Mouse (Mus musculus) heart, embryonic 13.5 days (tissue): ENCODE results near the gene Rgs10. TPM values are rescaled to one million over a fixed set of nuclear protein-coding genes. Genes with fewer than 3 reads are reported as not detected.

Experiments used
- ATAC-seq: fragments of 200-750 bp; cut with Nextera tagmentation; 2 replicates; pipeline ENCODE4 v1.8.0; 2017; ENCODE audit warnings: moderate TSS enrichment; ENCODE audit not compliant: insufficient number of reproducible peaks, low FRiP score, low TSS enrichment; ENCODE audit errors: extremely low read depth
- H3K27ac ChIP-seq: fragments of 300-500 bp; sonication (generic); replicated peaks from 2 replicates; pipeline ENCODE4 v1.5.1; 2015; ENCODE audit warnings: moderate library complexity, mild to moderate bottlenecking, inconsistent platforms
- H3K27me3 ChIP-seq: fragments of 300-500 bp; sonication (generic); replicated peaks from 2 replicates; pipeline ENCODE4 v1.6.1; 2015; ENCODE audit warnings: mild to moderate bottlenecking, inconsistent platforms
- H3K36me3 ChIP-seq: fragments of 300-500 bp; sonication (generic); 2 replicates; pipeline ENCODE4 v1.6.1; 2015; ENCODE audit warnings: mild to moderate bottlenecking, inconsistent platforms
- H3K4me1 ChIP-seq: fragments of 300-500 bp; sonication (generic); 2 replicates; pipeline ENCODE4 v1.6.1; 2015; ENCODE audit warnings: inconsistent platforms
- H3K4me2 ChIP-seq: fragments of 300-500 bp; sonication (generic); 2 replicates; pipeline ENCODE4 v1.6.1; 2015; ENCODE audit warnings: inconsistent platforms, mild to moderate bottlenecking, moderate library complexity
- H3K4me3 ChIP-seq: fragments of 300-500 bp; sonication (generic); 2 replicates; pipeline ENCODE4 v1.5.1; 2015; ENCODE audit warnings: moderate library complexity, mild to moderate bottlenecking, inconsistent platforms
- H3K9ac ChIP-seq: fragments of 300-500 bp; sonication (generic); 2 replicates; pipeline ENCODE4 v1.6.1; 2015; ENCODE audit warnings: inconsistent platforms, mild to moderate bottlenecking, moderate library complexity
- H3K9me3 ChIP-seq: fragments of 300-500 bp; sonication (generic); 2 replicates; pipeline ENCODE4 v1.6.1; 2016; ENCODE audit warnings: inconsistent platforms
- WGBS: fragments of 180-500 bp; shearing (Covaris S2); methylation state at CpG from one replicate; pipeline ENCODE4 v1.1.7; 2015; ENCODE audit warnings: mixed read lengths; 5-methylcytosine and 5-hydroxymethylcytosine counted together
- polyA plus RNA-seq: library from polyadenylated mRNA; unstranded; fragments of >200 nt; fragmentation: Nextera tagmentation; extraction: Ambion mirVana; gene quantifications from 2 replicates; pipeline ENCODE4 v1.2.1, GENCODE M21; 2015

Gene Rgs10
- polyA plus RNA-seq, 1 experiment from 2014 or later: 12.3 TPM

DNA sequence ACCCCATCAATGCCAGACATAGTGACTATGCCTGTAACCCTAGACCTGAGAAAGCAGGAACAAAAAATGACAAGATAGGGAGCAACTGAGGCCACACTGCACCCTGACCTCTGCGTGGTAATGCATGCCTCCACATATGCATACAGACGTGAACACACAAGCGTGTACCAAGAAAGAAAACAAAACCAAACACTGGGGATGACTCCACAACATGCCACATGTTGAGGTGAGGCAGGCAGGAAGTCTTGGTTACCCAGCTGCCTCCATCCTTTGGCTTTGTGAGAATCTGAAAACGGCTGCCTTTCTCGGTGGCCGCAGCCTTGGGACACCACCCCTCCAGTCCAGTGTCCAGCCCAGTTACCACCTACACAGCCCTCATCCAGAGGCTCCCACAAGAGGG, 49.7 kb downstream of the Rgs10 start:
- Histone ChIP-seq H3K36me3 (peaks cover 6% of the 10 kb centered on the region), H3K4me2 (no peak overlapping the region), H3K9ac (no peak overlapping the region), H3K27ac (no peak overlapping the region), H3K27me3 (peaks cover 3% of the 10 kb centered on the region; the same call in 1 of the 2 replicates), H3K9me3 (peaks cover 4% of the 10 kb centered on the region; the same call in 1 of the 2 replicates), H3K4me1 (peaks cover 6% of the 10 kb centered on the region; the same call in 1 of the 2 replicates), H3K4me3 (no peak overlapping the region)
- 84% methylated on average over 6 of the region's 6 CpGs for WGBS
- ATAC-seq: no peak

DNA sequence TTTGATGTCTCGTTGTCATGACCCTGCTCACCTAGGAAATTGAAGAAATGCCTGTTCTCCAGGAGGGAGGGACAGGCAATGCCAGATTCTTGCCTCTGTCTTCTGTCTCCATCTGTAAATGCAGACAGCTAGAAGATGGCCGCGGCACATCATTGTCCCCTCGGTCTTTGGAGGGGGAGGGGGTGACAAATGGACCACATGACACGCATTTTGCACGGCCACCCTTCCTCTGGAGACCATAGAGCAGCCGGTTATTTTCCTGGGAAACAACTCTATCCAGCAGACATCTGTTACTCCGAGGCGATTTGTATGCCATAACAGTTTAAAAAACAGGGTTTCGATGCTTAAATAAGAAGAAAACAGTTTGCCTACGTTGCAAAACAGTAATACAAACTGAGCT, 51.9 kb downstream of the Rgs10 start:
- H3K9ac ChIP-seq: no peak overlapping the region
- WGBS: 78% methylated on average over 11 of the region's 11 CpGs
- H3K4me2 ChIP-seq: no peak overlapping the region
- no peaks in the 10 kb centered on the region for H3K9me3 ChIP-seq
- H3K27ac ChIP-seq: no peak overlapping the region
- no peaks in the 10 kb centered on the region for H3K36me3 ChIP-seq
- peaks cover 17% of the 10 kb centered on the region for H3K4me1 ChIP-seq
- H3K27me3 ChIP-seq: peaks cover 3% of the 10 kb centered on the region; the same call in 1 of the 2 replicates
- no peak overlapping the region for H3K4me3 ChIP-seq
- no peak for ATAC-seq

DNA sequence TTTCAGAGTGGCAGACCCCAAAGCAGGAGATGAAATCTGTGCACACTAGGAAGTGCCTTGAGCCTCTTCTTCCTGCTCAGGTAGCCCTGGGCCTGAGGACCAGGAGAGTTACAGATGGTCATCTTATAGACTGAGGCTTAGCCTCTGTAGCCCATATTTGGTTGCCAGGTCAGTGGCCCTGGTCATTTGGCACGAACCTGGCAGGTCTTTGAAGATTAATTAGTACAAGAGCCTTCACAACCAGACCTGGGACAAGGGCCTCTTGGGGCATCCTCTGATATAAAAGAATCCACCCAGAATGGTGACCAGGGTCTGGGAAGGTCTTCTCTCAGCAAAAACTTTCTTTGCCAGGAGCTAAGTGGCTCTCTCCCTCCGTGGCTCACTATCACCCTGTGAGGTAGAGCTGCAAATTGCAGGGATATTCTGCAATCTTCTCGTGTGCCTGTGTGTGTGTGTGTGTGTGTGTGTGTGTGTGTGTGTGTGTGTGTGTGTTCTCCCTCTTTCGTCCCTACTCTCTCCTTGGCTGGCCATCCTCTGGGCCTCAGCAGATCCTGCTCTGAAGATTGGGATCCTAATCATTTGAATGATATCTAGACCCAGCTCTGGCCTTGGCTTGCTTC, 53.4 kb downstream of the Rgs10 start:
- ATAC-seq: no peak

DNA sequence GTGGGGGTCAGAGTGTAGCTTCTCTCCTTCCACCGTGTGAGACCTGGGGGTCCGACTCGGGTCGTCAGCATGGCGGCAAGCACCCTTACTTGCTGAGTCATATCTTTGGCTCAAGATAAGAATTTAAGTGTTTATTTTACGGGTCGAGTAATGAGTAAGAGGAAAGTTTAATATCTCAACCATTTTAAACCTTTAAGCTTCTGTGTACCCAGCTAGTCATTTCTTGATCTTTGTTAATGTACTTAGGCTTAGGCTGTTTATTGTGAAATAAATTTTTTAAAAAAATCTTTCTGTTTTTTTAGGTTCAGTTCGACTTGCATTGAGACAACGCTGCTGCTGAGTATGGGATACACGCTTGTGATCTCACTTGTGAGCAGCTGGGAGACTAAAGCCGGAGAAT, 54.0 kb downstream of the Rgs10 start:
- Histone ChIP-seq H3K36me3 (no peaks in the 10 kb centered on the region), H3K27me3 (0 out of 2 replicates have a peak, but pooled peaks cover 3% of the 10 kb centered on the region), H3K4me2 (no peak overlapping the region), H3K9me3 (no peaks in the 10 kb centered on the region), H3K27ac (no peak overlapping the region), H3K4me1 (peaks cover 17% of the 10 kb centered on the region), H3K9ac (no peak overlapping the region), H3K4me3 (no peak overlapping the region)
- 69% methylated on average over 11 of the region's 11 CpGs for WGBS
- ATAC-seq: no peak

More for the DNA sequence above, 53.4 kb downstream of the Rgs10 start:
- H3K4me3 ChIP-seq: no peak overlapping the region
- no peak overlapping the region for H3K9ac ChIP-seq
- no peaks in the 10 kb centered on the region for H3K9me3 ChIP-seq
- H3K27me3 ChIP-seq: 0 out of 2 replicates have a peak, but pooled peaks cover 3% of the 10 kb centered on the region
- H3K4me1 ChIP-seq: peaks cover 17% of the 10 kb centered on the region
- H3K4me2 ChIP-seq: no peak overlapping the region
- H3K36me3 ChIP-seq: no peaks in the 10 kb centered on the region
- 26% methylated on average over 4 of the region's 4 CpGs for WGBS
- H3K27ac ChIP-seq: no peak overlapping the region

DNA sequence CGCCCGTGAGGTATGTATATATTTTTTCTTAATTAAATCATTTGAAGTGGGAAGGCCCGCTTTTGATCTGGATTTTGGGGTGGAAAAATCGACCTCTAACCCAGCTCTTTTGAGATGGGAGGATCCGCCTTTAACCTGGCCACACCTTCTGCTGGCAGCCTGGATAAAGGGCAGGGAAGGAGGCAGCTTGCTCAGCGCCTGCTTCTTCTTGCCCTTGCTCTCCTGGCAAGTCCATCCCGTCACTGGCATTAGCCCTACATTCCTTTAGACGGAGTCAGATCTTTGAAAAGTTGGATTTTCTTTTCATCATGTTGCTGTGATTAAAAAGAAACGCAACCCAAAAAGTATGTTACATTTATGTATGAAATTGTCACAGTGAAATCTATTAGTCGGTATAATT, 54.8 kb downstream of the Rgs10 start:
- H3K36me3 ChIP-seq: no peaks in the 10 kb centered on the region
- H3K27me3 ChIP-seq: 0 out of 2 replicates have a peak, but pooled peaks cover 3% of the 10 kb centered on the region
- H3K9ac ChIP-seq: no peak overlapping the region
- H3K4me3 ChIP-seq: no peak overlapping the region
- no peak for ATAC-seq
- peaks cover 17% of the 10 kb centered on the region for H3K4me1 ChIP-seq
- no peak overlapping the region for H3K27ac ChIP-seq
- H3K9me3 ChIP-seq: no peaks in the 10 kb centered on the region
- WGBS: 71% methylated on average over 10 of the region's 10 CpGs
- no peak overlapping the region for H3K4me2 ChIP-seq

DNA sequence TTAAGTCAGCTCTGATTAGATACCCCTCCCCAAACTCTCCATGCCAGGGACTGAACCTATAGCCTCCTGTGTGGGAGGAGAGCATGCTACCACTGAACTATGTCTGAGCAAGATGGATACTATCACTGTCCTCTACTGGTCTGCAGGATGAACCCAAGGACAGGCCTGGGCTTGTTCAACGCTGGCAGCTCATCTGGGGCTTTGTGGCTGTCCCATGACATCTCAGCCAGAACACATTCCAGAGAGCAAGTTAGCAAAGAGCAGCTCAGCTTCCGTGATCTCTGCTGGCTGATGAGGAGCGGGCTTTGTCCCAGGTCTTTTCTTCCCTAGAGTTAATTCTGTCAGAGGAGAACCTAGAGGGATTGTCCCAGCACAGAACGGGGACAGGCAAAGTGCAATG, 55.6 kb downstream of the Rgs10 start:
- Histone ChIP-seq H3K9me3 (no peaks in the 10 kb centered on the region), H3K4me2 (no peak overlapping the region), H3K27ac (no peak overlapping the region), H3K9ac (no peak overlapping the region), H3K4me3 (no peak overlapping the region), H3K27me3 (0 out of 2 replicates have a peak, but pooled peaks cover 1% of the 10 kb centered on the region), H3K4me1 (peaks cover 17% of the 10 kb centered on the region), H3K36me3 (no peaks in the 10 kb centered on the region)
- WGBS: 51% methylated on average over 4 of the region's 4 CpGs
- ATAC-seq: no peak

DNA sequence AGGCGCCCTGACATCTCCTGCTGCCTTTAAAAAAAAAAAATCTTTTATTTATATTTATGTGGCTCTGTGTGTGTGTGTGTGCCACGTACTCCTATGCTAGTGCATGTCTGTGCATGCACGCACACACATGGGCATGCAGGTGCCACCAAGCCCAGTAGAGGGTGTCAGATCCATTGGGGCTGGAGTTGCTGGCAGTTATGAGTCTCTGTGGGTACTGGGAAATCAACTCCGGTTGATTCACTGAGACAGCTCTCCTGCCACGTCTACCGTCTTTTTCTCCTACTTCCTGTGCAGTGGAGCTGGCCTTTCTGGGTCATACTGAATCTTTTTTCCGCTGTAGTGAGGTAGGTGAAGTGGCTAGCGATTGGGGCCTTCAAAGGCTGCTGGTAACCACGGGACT, 58.8 kb downstream of the Rgs10 start:
- H3K27me3 ChIP-seq: 0 out of 2 replicates have a peak, but pooled peaks cover 4% of the 10 kb centered on the region
- H3K9me3 ChIP-seq: no peaks in the 10 kb centered on the region
- 80% methylated on average over 9 of the region's 9 CpGs for WGBS
- no peak overlapping the region for H3K4me3 ChIP-seq
- ATAC-seq: no peak
- no peak overlapping the region for H3K4me2 ChIP-seq
- peaks cover 25% of the 10 kb centered on the region for H3K4me1 ChIP-seq
- no peaks in the 10 kb centered on the region for H3K36me3 ChIP-seq
- no peak overlapping the region for H3K9ac ChIP-seq
- H3K27ac ChIP-seq: no peak overlapping the region

DNA sequence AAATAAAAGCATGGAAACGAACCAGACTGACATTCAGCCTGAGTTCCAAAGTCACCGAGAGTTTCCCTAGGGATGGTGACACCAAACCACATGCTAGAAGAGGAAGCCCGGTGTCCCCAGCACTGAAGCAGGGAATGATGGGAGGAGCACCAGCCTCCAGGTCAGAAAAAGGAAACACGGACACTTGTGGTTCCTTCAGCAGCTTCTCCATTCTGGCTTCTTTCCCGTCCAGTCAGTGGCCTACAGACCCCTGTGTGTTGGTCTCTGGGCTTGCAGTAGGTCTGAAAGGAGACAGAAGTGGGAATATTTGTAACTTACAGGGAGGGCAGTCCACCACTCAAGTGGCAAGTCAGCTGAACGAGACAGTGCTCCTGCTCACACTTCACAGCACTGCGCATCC, 59.4 kb downstream of the Rgs10 start:
- Histone ChIP-seq H3K9me3 (no peaks in the 10 kb centered on the region), H3K4me2 (no peak overlapping the region), H3K4me3 (no peak overlapping the region), H3K4me1 (peaks cover 25% of the 10 kb centered on the region), H3K27ac (no peak overlapping the region), H3K36me3 (no peaks in the 10 kb centered on the region), H3K9ac (no peak overlapping the region), H3K27me3 (0 out of 2 replicates have a peak, but pooled peaks cover 4% of the 10 kb centered on the region)
- no peak for ATAC-seq
- WGBS: 67% methylated on average over 7 of the region's 7 CpGs

DNA sequence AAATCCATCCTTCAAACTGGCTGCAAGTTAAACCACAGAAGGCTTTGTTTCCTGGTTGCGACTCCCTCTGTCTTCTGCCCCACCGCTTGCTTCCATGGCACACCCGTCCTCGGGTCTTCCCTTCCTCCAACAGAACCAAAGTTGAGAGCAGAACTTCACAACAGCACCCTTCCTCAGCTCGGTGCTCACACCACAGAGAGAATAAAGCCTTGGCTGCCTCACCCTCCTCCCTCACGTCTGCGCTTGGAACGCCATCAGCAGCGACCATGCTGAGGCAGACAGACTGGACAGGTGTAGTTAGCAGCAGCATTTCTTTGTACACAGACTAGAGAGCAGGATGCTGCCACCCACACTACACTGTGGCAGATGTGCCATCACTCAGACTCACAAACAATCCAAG, 59.8 kb downstream of the Rgs10 start:
- peaks cover 25% of the 10 kb centered on the region for H3K4me1 ChIP-seq
- H3K27ac ChIP-seq: no peak overlapping the region
- WGBS: 74% methylated on average over 9 of the region's 9 CpGs
- H3K36me3 ChIP-seq: no peaks in the 10 kb centered on the region
- H3K9me3 ChIP-seq: no peaks in the 10 kb centered on the region
- H3K4me2 ChIP-seq: no peak overlapping the region
- no peak overlapping the region for H3K9ac ChIP-seq
- no peak for ATAC-seq
- 0 out of 2 replicates have a peak, but pooled peaks cover 4% of the 10 kb centered on the region for H3K27me3 ChIP-seq
- H3K4me3 ChIP-seq: no peak overlapping the region

DNA sequence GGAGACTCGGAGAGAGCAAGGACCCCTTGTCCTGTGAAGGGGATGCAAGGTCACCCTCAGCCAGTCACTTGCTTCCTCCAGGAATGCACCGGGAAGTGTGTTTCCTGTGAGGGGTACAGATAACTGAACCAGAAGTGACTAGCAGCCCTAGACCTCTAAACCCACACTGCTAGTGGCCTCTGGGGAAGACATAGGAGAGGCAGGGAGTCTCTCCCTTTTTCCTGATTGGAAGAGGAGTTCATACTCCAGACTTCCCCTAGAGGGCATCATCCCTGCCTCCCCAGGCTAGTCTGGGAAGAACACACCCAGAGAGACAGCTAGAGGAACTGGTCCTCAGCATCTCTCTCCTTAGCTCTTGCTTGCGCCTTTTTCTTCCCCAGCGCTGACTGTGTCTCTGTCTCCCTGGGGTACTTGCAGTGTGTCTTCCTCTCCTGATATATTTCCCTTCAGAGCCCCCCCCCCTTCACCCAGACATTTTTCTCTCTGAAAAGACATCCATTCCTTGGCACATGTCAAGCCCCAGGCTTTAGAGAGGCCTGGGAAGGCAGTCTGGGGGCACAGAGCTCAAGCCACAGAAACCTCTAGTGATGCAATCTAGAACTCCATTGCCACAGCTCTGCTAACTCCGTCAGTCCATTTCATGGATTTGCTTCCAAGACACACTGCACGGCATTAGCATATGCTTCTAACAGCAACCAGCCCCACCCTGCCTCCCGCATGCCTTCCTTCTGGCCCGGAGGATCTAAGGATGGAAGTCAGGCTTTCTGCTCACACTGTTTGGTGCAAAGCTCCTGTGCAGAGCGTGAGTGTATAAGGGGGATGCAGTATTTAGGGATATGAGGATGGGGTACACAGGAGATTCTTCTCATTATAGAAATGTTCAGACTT, 61.4 kb downstream of the Rgs10 start:
- no peaks in the 10 kb centered on the region for H3K9me3 ChIP-seq
- H3K4me1 ChIP-seq: peaks cover 15% of the 10 kb centered on the region
- no peaks in the 10 kb centered on the region for H3K36me3 ChIP-seq
- no peak overlapping the region for H3K27ac ChIP-seq
- H3K9ac ChIP-seq: no peak overlapping the region
- 61% methylated on average over 9 of the region's 9 CpGs for WGBS
- ATAC-seq: no peak
- 0 out of 2 replicates have a peak, but pooled peaks cover 4% of the 10 kb centered on the region for H3K27me3 ChIP-seq
- H3K4me2 ChIP-seq: no peak overlapping the region
- H3K4me3 ChIP-seq: no peak overlapping the region

DNA sequence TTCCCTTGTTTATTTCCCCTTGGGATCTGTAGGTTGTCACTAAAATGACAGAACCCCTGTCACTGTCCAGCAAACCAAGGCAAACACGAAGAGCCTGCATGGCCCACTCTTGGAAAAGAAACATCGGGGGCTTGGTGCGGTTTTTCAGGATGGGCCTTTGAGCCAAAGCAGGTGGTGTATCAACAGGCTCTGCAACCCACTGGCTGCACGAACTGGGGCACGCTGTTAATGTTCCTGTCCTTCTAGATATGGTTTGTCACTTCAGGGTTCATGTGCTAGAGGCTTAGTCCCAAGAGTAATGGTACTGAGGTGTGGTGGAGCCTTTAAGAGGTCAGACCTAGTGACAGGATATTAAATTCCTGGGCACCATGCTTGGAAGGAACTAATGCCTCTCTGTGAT, 63.1 kb downstream of the Rgs10 start:
- peaks cover 14% of the 10 kb centered on the region for H3K4me1 ChIP-seq
- ATAC-seq: no peak
- no peaks in the 10 kb centered on the region for H3K9me3 ChIP-seq
- H3K27ac ChIP-seq: no peak overlapping the region
- no peak overlapping the region for H3K4me2 ChIP-seq
- H3K36me3 ChIP-seq: no peaks in the 10 kb centered on the region
- no peak overlapping the region for H3K4me3 ChIP-seq
- H3K9ac ChIP-seq: no peak overlapping the region
- H3K27me3 ChIP-seq: peaks cover 4% of the 10 kb centered on the region; the same call in 1 of the 2 replicates
- 74% methylated on average over 5 of the region's 5 CpGs for WGBS
